Mouse (Mus musculus) bone marrow macrophage, adult 2 months (primary cell): ENCODE data around the gene Tekt2.
A peak's percentile ranks its signal among the peaks of the same experiment; 100 is the strongest.

Source experiments
- CTCF ChIP-seq: IDR thresholded peaks from 2 replicates; pipeline ENCODE4 v1.5.1; 2012; ENCODE audit warnings: low read depth, mild to moderate bottlenecking, low read length, moderate library complexity
- POLR2A ChIP-seq: IDR thresholded peaks from 2 replicates; pipeline ENCODE4 v1.6.1; 2012; ENCODE audit warnings: mild to moderate bottlenecking, low read depth, low read length, borderline replicate concordance

- TF ChIP-seq POLR2A (0 out of 2 replicates have a peak, but pooled peaks have one; percentile 34), CTCF (peak; percentile 8; the same call in 1 of the 2 replicates)
Observed at GRCm38 (mm10) chr4:126321854-126322511, 3.5 kb downstream of the Tekt2 start.
